Mouse (Mus musculus) small intestine, adult 2 months (tissue): ENCODE data around the gene Cfap97. TPM values are rescaled to one million over a fixed set of nuclear protein-coding genes. Genes with fewer than 3 reads are reported as not detected.

ENCODE experiments used
- H3K27ac ChIP-seq: fragments of 200-500 bp; 2 replicates; pipeline ENCODE4 v1.5.1; 2012; ENCODE audit warnings: low read depth, low read length, control low read depth, inconsistent platforms; ENCODE audit not compliant: insufficient read depth
- H3K27me3 ChIP-seq: fragments of 200-500 bp; 2 replicates; pipeline ENCODE4 v1.6.1; 2012; ENCODE audit warnings: mild to moderate bottlenecking, moderate library complexity, low read length, inconsistent platforms; ENCODE audit not compliant: control insufficient read depth, insufficient read depth
- H3K36me3 ChIP-seq: fragments of 200-500 bp; 2 replicates; pipeline ENCODE4 v1.6.1; 2012; ENCODE audit warnings: mild to moderate bottlenecking, low read length, control low read depth, inconsistent platforms; ENCODE audit not compliant: control insufficient read depth, insufficient read depth
- H3K4me1 ChIP-seq: fragments of 200-500 bp; 2 replicates; pipeline ENCODE4 v1.6.1; 2012; ENCODE audit warnings: low read length, inconsistent platforms, mixed read lengths; ENCODE audit not compliant: control insufficient read depth, insufficient read depth, insufficient read length
- H3K4me3 ChIP-seq: fragments of 200-500 bp; 2 replicates; pipeline ENCODE4 v1.5.1; 2012; ENCODE audit warnings: low read depth, mild to moderate bottlenecking, control low read depth, inconsistent platforms, low read length, moderate library complexity
- CTCF ChIP-seq: fragments of 200-500 bp; IDR thresholded peaks from 2 replicates; pipeline ENCODE4 v1.5.1; 2012; ENCODE audit warnings: low read depth, mild to moderate bottlenecking, control low read depth, inconsistent platforms, low read length, moderate library complexity, mixed read lengths; ENCODE audit not compliant: insufficient replicate concordance, insufficient read length; ENCODE audit errors: extremely low read depth
- POLR2A ChIP-seq: fragments of 200-500 bp; IDR thresholded peaks from 2 replicates; pipeline ENCODE4 v1.6.1; 2012; ENCODE audit warnings: low read depth, mild to moderate bottlenecking, control low read depth, inconsistent platforms, low read length, moderate library complexity
- WGBS: fragments of 180-500 bp; shearing (Covaris S2); methylation state at CpG from one replicate; pipeline ENCODE4 v1.1.7; 2018; 5-methylcytosine and 5-hydroxymethylcytosine counted together
- polyA plus RNA-seq: library from polyadenylated mRNA; depleted of rRNA; stranded (reverse); fragments of >200 nt; gene quantifications from 2 replicates; pipeline ENCODE4 v1.2.3, GENCODE M21; 2012; rRNA removed

Gene Cfap97
- polyA plus RNA-seq, 1 experiment = 1.7 TPM

DNA sequence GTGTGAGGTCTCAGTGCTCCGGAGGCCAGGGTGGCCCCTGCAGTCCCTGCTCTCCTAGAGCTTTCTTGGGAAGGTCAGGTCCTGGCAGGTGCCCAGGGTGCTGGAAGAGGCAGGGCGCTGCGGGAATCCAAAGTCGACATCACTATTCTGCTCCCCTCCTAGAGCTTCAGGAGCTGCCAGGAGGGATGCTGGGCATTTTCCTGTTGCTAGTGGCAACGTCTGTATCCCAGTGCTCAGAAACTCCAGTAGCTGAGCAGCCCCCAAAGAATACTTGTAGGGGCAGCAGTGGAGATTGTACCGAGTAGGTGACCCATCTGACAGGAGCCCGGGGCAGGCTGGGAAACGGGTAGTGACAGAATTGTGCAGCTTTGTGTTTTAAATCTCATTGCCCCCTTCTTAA, 81.2 kb downstream of the Cfap97 start:
- no peaks in the 10 kb centered on the region for H3K36me3 ChIP-seq
- TF ChIP-seq CTCF = no peak
- TF ChIP-seq POLR2A = no peak
- H3K27ac ChIP-seq = no peak overlapping the region
- WGBS = 46% methylated on average over 8 of the region's 8 CpGs
- H3K4me1 ChIP-seq = no peaks in the 10 kb centered on the region
- H3K27me3 ChIP-seq = no peaks in the 10 kb centered on the region; the same call in 1 of the 2 replicates
- H3K4me3 ChIP-seq = no peak overlapping the region

GRCm38 (mm10) chr8:46234736-46235135, 83.2 kb downstream of the Cfap97 start:
- Histone ChIP-seq H3K27me3 (no peaks in the 10 kb centered on the region; the same call in 1 of the 2 replicates), H3K27ac (no peak overlapping the region), H3K36me3 (no peaks in the 10 kb centered on the region), H3K4me3 (no peak overlapping the region), H3K4me1 (no peaks in the 10 kb centered on the region)
- TF ChIP-seq CTCF (no peak), POLR2A (no peak)
- 78% methylated on average over 4 of the region's 4 CpGs for WGBS

DNA sequence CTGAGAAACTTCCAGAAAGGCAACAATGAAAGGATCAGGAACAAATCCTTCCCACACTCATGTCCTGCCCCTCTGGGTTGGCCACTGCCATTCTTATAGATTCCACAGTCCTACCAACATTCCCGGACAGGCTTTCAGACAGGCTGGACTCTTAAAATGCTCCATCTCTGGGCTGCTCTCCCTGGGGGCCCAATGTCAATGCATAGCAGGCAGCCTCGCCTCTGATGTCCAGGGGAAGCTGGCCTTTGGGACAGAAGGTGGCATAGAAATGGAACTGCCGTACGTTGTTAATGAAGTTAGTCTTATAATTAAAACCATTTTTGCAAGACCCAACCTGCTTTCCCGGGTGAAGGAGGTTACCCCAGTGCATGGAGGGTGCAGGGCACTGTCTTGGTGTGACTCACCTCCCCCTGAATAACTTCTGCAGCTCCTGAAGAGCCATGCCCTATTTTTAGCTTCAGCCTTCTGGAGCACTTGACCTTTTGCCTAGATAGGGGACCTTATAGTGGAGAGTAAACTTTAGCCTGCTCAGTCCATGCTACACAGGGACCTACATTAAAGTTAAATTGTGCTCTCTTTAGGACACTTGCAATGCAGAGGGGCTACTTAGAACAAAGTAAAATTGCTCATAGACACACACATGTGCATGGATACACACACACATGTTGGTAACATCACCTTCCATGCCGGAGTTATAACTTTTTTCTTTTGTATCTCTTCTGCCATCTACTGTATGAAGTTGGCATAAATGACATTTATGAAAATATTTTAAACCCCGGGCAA, 85.1 kb downstream of the Cfap97 start:
- WGBS = 53% methylated on average over 7 of the region's 7 CpGs
- Histone ChIP-seq H3K4me1 (no peaks in the 10 kb centered on the region), H3K36me3 (no peaks in the 10 kb centered on the region), H3K27me3 (no peaks in the 10 kb centered on the region; the same call in 1 of the 2 replicates), H3K27ac (no peak overlapping the region), H3K4me3 (no peak overlapping the region)
- TF ChIP-seq CTCF = no peak
- no peak for TF ChIP-seq POLR2A

DNA sequence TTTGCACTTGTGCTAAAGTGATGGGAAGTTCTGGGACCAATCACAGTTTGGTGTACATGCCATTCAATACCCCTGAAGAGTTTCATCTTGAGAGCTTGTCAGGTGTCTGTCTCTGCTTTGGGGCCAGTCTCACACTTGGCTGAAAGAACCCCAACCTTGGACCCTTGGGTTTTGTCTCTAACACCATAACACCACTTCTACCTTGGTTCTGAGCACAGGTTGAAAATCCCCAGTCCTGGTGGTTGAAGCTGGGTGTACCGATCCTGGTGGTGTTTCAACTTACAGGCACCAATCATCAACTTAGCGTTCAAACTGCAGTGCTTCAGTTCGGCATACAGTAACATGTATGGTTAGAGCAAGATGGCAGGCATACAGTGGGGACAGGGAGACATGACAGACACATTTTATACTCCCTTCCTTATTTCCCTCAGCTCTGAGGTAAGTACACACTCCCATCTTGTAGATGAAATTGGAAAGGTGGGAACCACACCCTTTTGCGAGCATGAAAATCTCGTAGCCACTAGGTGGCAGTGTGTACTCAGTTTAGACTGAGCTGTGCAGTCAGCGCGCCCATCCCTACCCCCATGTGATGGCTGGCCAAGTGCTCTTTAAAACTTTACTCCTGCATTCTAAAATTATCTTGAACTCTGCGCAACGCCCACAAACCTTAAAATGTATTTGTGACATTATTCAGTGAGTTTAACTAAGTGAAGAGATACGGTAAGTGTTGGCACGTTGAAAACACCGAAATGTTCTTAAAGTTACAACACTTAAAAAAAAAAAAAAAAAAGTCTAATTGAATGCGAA, 90.2 kb downstream of the Cfap97 start:
- TF ChIP-seq CTCF (peak; percentile 79; the same call in 1 of the 2 replicates), POLR2A (no peak)
- no peak overlapping the region for H3K4me3 ChIP-seq
- no peaks in the 10 kb centered on the region for H3K36me3 ChIP-seq
- 31% methylated on average over 13 of the region's 13 CpGs for WGBS
- no peaks in the 10 kb centered on the region for H3K27me3 ChIP-seq
- H3K4me1 ChIP-seq = no peaks in the 10 kb centered on the region
- no peak overlapping the region for H3K27ac ChIP-seq

GRCm38 (mm10) chr8:46242946-46243345, 91.4 kb downstream of the Cfap97 start:
- no peaks in the 10 kb centered on the region for H3K36me3 ChIP-seq
- no peak overlapping the region for H3K4me3 ChIP-seq
- no peak overlapping the region for H3K27ac ChIP-seq
- no peaks in the 10 kb centered on the region for H3K27me3 ChIP-seq
- H3K4me1 ChIP-seq = no peaks in the 10 kb centered on the region
- TF ChIP-seq CTCF (no peak), POLR2A (no peak)
- WGBS = 64% methylated on average over 7 of the region's 7 CpGs

Other genes starting within 250 kb of the Cfap97 start
- gene Ccdc110, start 217.2 kb upstream of the Cfap97 start, polyA plus RNA-seq = 0.04 TPM in 1 of 2 replicates, not detected in the other
- 0.08 TPM in 1 of 2 replicates, not detected in the other for gene 1700029J07Rik, start 176.5 kb upstream of the Cfap97 start, polyA plus RNA-seq
- 3.7 and 5.8 TPM in 2 replicates for gene Ufsp2, start 176.2 kb upstream of the Cfap97 start, polyA plus RNA-seq
- not detected in 2 replicates for gene Lrp2bp, start 152.5 kb upstream of the Cfap97 start, polyA plus RNA-seq
- 3.5 and 4.8 TPM in 2 replicates for gene Ankrd37, start 146.1 kb upstream of the Cfap97 start, polyA plus RNA-seq
- 4.8 and 10.9 TPM in 2 replicates for gene Snx25, start 388 bp downstream of the Cfap97 start, polyA plus RNA-seq
- 60.8 and 68.8 TPM in 2 replicates for gene Slc25a4, start 59.5 kb downstream of the Cfap97 start, polyA plus RNA-seq
- not detected in 2 replicates for gene Helt, start 142.9 kb downstream of the Cfap97 start, polyA plus RNA-seq